Mouse (Mus musculus): ENCODE data around the gene 4430402I18Rik. TPM values are rescaled to one million over a fixed set of nuclear protein-coding genes. Genes with fewer than 3 reads are reported as not detected.
"Not testable (repeated sequence)": the region's sequence is repeated elsewhere in the genome, so short reads cannot be mapped to it uniquely, and the experiment has no call there.

4430402I18Rik gene
- polyA plus RNA-seq, 2 experiments: 1.5 to 3.1 TPM

DNA sequence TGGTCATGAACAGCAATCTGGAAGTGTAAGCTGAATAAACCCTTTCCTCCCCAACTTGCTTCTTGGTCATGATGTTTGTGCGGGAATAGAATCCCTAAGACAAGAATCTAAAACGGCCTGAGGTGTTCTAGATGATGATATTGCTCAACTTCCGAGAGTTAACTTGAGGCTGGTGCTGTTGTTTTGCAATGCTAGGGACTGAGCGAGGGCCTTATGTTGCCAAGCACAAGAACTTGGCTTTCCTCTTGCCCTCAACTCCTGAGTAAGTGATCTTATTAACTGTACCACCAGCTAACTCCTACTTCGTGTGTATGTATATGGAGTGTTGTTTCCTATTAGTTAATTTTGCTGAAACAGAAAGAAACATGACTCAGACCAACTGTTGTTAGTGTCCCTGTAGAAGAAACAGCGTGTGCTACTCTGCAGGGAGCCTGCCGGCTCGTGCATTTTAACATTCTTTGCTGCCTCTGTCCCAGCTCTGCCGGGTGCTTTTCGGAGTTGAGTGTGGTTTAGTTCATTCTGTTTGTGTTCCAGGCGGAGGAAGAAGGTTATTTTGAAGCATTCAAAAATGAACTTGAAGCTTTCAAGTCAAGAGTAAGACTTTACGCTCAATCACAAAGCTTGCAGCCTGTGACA is 43.9 kb upstream of the 4430402I18Rik start:
- Histone ChIP-seq H3K9me3 (ENCODE audit: control insufficient read depth, low read length) (no peaks in the 10 kb centered on the region), H3K4me1 (replicated peaks; ENCODE audit: control insufficient read depth in 2 of 2, insufficient read depth in 2 of 2, low read length in 1 of 2) (no peaks in the 10 kb centered on the region; a peak in 1 of 4 replicates), H3K27ac (no peak overlapping the region), H3K36me3 (replicated peaks; ENCODE audit: control insufficient read depth, insufficient read depth, low read depth) (peaks cover 20% of the 10 kb centered on the region), H3K4me3 (ENCODE audit: insufficient read depth in 1 of 2, low read depth in 2 of 2, low read length in 2 of 2) (no peak overlapping the region), H3K27me3 (ENCODE audit: control insufficient read depth, insufficient read depth, low read length) (no peaks in the 10 kb centered on the region), H3K4me2 (ENCODE audit: low read depth) (no peak overlapping the region), H3K9ac (replicated peaks) (no peak overlapping the region)
- WGBS (ENCODE audit: insufficient replicate concordance): 76% methylated on average over 12 of the region's 12 CpGs
- ATAC-seq (ENCODE audit: insufficient read depth) (no peak), DNase-seq (ENCODE audit: low read depth in 3 of 3, low spot score in 3 of 3) (no peak)
- TF ChIP-seq CTCF (IDR thresholded peaks at IDR 0.05; ENCODE audit: low read depth) (no peak), EP300 (IDR thresholded peaks at IDR 0.05; ENCODE audit: low read depth) (no peak)

DNA sequence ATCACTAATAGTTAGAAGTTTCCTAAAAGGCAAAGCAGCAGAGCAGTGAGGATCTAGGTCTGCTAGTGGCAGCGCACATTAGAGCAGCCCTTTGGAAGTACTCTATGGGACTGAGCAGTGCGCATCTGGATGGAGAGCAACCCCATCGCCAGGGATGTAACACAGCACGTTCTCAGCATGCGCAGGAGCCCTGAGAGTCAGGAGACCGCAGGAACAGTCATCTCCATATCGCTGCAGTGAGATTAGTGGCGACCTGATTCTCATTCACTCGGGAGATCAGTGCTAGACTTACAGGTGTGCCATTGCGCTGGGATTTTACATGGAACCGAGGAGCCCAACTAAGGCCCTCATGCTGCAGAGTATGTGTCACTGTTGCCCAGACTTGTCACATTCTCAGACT is 41.4 kb upstream of the 4430402I18Rik start:
- Histone ChIP-seq H3K4me3 (ENCODE audit: insufficient read depth in 1 of 2, low read depth in 2 of 2, low read length in 2 of 2) (no peak overlapping the region), H3K4me1 (replicated peaks; ENCODE audit: control insufficient read depth in 2 of 2, insufficient read depth in 2 of 2, low read length in 1 of 2) (no peaks in the 10 kb centered on the region; a peak in 1 of 4 replicates), H3K9ac (replicated peaks) (no peak overlapping the region), H3K9me3 (ENCODE audit: control insufficient read depth, low read length) (no peaks in the 10 kb centered on the region), H3K36me3 (replicated peaks; ENCODE audit: control insufficient read depth, insufficient read depth, low read depth) (peaks cover 12% of the 10 kb centered on the region), H3K27ac (no peak overlapping the region), H3K4me2 (ENCODE audit: low read depth) (no peak overlapping the region), H3K27me3 (ENCODE audit: control insufficient read depth, insufficient read depth, low read length) (no peaks in the 10 kb centered on the region)
- DNase-seq (ENCODE audit: low read depth in 3 of 3, low spot score in 3 of 3) (no peak), ATAC-seq (ENCODE audit: insufficient read depth) (no peak)
- TF ChIP-seq CTCF (IDR thresholded peaks at IDR 0.05; ENCODE audit: low read depth): no peak
- TF ChIP-seq EP300 (IDR thresholded peaks at IDR 0.05; ENCODE audit: low read depth): no peak
- 83% methylated on average over 11 of the region's 11 CpGs for WGBS (ENCODE audit: insufficient replicate concordance)

DNA sequence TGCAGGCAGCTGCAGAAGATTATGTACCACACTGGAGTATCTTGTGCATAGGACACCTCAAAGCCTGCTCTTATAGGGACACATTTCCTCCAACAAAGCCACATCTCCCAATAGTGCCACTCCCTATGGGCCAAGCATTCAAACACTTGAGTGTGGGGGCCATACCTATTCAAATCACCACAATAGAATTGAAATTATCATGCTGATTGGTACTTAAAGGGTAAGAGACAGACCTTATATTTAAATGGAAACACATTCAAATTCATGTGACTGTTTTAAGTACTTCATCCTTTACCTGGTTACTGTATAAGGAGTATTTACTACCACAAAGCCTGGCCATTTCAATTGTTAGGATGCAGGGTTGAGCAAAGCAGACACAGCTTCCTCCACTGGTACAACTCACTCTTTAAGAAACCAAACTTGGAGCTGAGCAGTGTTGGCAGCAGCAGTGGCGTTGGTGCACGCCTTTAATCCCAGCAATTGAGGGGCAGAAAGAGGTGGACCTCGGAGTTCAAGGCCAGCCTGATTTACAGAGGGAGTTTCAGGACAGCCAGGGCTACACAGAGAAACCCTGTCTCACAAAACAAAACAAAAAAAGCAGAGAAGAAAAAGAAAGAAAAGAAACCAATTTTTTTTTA is 40.6 kb upstream of the 4430402I18Rik start:
- no peak overlapping the region for H3K4me3 ChIP-seq (ENCODE audit: insufficient read depth in 1 of 2, low read depth in 2 of 2, low read length in 2 of 2)
- no peak overlapping the region for H3K27ac ChIP-seq
- WGBS (ENCODE audit: insufficient replicate concordance): 73% methylated on average over 3 of the region's 3 CpGs
- no peak for ATAC-seq (ENCODE audit: insufficient read depth)
- no peak for DNase-seq (ENCODE audit: low read depth in 3 of 3, low spot score in 3 of 3)
- H3K36me3 ChIP-seq (replicated peaks; ENCODE audit: control insufficient read depth, insufficient read depth, low read depth): peaks cover 9% of the 10 kb centered on the region
- no peak overlapping the region for H3K4me2 ChIP-seq (ENCODE audit: low read depth)
- no peak for TF ChIP-seq EP300 (IDR thresholded peaks at IDR 0.05; ENCODE audit: low read depth)
- no peak for TF ChIP-seq CTCF (IDR thresholded peaks at IDR 0.05; ENCODE audit: low read depth)
- no peaks in the 10 kb centered on the region for H3K4me1 ChIP-seq (replicated peaks; ENCODE audit: control insufficient read depth in 2 of 2, insufficient read depth in 2 of 2, low read length in 1 of 2)
- no peaks in the 10 kb centered on the region for H3K27me3 ChIP-seq (ENCODE audit: control insufficient read depth, insufficient read depth, low read length)
- no peak overlapping the region for H3K9ac ChIP-seq (replicated peaks)
- no peaks in the 10 kb centered on the region for H3K9me3 ChIP-seq (ENCODE audit: control insufficient read depth, low read length)

DNA sequence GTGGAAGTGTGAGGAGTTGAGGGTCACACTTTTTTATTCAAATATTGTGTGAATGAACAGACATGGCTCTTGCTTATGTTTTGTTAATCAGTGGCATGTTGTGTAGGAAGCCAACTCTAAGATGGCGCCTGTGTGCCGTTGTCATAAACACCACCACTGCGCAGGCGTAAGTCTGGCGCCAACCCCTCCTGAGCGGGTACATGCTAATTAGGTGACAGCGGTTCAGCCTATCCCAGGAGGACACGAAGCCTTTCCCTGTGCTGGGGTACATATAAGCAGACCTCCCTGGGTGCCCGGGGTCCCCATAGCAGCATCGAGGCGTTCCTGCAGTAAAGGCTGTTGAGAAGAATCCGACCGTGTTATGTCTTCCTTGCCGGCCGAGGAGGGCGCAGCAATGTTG is 32.7 kb upstream of the 4430402I18Rik start:
- H3K4me2 ChIP-seq (ENCODE audit: low read depth); H3K4me3 ChIP-seq (ENCODE audit: insufficient read depth in 1 of 2, low read depth in 2 of 2, low read length in 2 of 2); H3K27ac ChIP-seq; H3K9ac ChIP-seq (replicated peaks); ATAC-seq (ENCODE audit: insufficient read depth); H3K27me3 ChIP-seq (ENCODE audit: control insufficient read depth, insufficient read depth, low read length); H3K4me1 ChIP-seq (replicated peaks; ENCODE audit: control insufficient read depth in 2 of 2, insufficient read depth in 2 of 2, low read length in 1 of 2); H3K9me3 ChIP-seq (ENCODE audit: control insufficient read depth, low read length); DNase-seq (ENCODE audit: low read depth in 3 of 3, low spot score in 3 of 3): not testable (repeated sequence)
- peaks cover 26% of the 10 kb centered on the region for H3K36me3 ChIP-seq (replicated peaks; ENCODE audit: control insufficient read depth, insufficient read depth, low read depth)
- WGBS (ENCODE audit: insufficient replicate concordance): 86% methylated on average over 16 of the region's 16 CpGs

DNA sequence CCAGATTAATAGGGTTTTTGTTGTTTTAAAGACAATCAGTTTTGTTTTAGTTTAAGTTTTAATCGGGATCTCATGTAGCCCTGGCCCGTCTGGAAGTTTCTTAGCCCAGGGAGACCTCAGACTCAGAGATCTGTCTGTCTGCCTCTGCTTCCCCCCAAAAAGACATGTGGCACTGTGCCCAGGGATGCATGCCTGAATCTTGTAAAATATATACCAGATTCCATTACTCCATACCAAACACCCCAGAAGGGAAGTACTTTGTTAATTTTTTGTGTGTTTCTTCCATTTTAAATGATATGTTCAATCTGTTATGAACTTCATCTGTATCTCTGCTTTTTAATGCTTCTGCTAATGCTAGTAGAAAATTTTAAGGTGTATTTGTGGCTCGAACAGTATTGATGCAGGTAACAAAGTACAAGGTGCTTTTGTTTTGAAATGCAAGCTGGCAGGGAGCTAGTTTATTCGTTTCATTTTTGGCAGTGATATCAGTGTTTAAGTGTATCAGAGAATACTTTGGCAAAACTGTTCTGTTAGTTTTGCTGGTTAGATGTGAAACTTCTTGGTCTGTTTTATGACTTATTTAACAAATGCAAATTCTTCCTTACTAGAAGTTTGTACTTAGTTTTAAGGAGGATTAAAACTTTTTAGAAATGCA is 30.5 kb upstream of the 4430402I18Rik start:
- TF ChIP-seq EP300 (IDR thresholded peaks at IDR 0.05; ENCODE audit: low read depth): no peak
- WGBS (ENCODE audit: insufficient replicate concordance): 79% methylated on average over 4 of the region's 4 CpGs
- peaks cover 35% of the 10 kb centered on the region for H3K36me3 ChIP-seq (replicated peaks; ENCODE audit: control insufficient read depth, insufficient read depth, low read depth)
- no peak overlapping the region for H3K4me3 ChIP-seq (ENCODE audit: insufficient read depth in 1 of 2, low read depth in 2 of 2, low read length in 2 of 2)
- no peaks in the 10 kb centered on the region for H3K4me1 ChIP-seq (replicated peaks; ENCODE audit: control insufficient read depth in 2 of 2, insufficient read depth in 2 of 2, low read length in 1 of 2)
- no peak for ATAC-seq (ENCODE audit: insufficient read depth)
- H3K4me2 ChIP-seq (ENCODE audit: low read depth): no peak overlapping the region
- H3K9ac ChIP-seq (replicated peaks): no peak overlapping the region
- no peaks in the 10 kb centered on the region for H3K9me3 ChIP-seq (ENCODE audit: control insufficient read depth, low read length)
- no peaks in the 10 kb centered on the region for H3K27me3 ChIP-seq (ENCODE audit: control insufficient read depth, insufficient read depth, low read length)
- H3K27ac ChIP-seq: no peak overlapping the region
- DNase-seq (ENCODE audit: low read depth in 3 of 3, low spot score in 3 of 3): no peak

All from liver, embryonic 14.5 days (tissue).